Mouse (Mus musculus) adrenal gland, postnatal 25 days (tissue): ENCODE data around the gene Sh3bp4. TPM values are rescaled to one million over a fixed set of nuclear protein-coding genes. Genes with fewer than 3 reads are reported as not detected.

Source experiments
- DNase-seq: peaks from one replicate; pipeline ENCODE4 v3.0.0; 2021; ENCODE audit warnings: mixed read lengths
- total RNA-seq: library from RNA; stranded (reverse); gene quantifications from 2 replicates; pipeline ENCODE4 v1.2.3, GENCODE M21; 2021

Sh3bp4 gene
- total RNA-seq, 1 experiment from 2014 or later, result 12.1 TPM

GRCm38 (mm10) chr1:89187441-89187840 is 117.2 kb downstream of the Sh3bp4 start:
- no peak for DNase-seq

GRCm38 (mm10) chr1:89188091-89188490 is 117.9 kb downstream of the Sh3bp4 start:
- DNase-seq, result no peak

GRCm38 (mm10) chr1:89189204-89189603 is 119.0 kb downstream of the Sh3bp4 start:
- no peak for DNase-seq

- no peak for DNase-seq
Measured at GRCm38 (mm10) chr1:89190621-89191020, 120.4 kb downstream of the Sh3bp4 start.

GRCm38 (mm10) chr1:89191127-89191740 is 121.0 kb downstream of the Sh3bp4 start:
- DNase-seq, result peak; percentile 82

- peak; percentile 41 for DNase-seq
Measured at GRCm38 (mm10) chr1:89192536-89193220, 122.5 kb downstream of the Sh3bp4 start.

- no peak for DNase-seq
Measured at GRCm38 (mm10) chr1:89193576-89193975, 123.4 kb downstream of the Sh3bp4 start.

- peak; percentile 81 for DNase-seq
Measured at GRCm38 (mm10) chr1:89195827-89196712, 125.9 kb downstream of the Sh3bp4 start.
